Comparison of ENCODE assay signal across 8 mouse cellular contexts in genomic region chr13:113292975-113293706, GRCm38 (mm10). TPM values are rescaled to one million over a fixed set of nuclear protein-coding genes. Genes with fewer than 3 reads are reported as not detected.
A peak's percentile ranks its signal among the peaks of the same experiment; 100 is the strongest.
DNase-seq lines count a peak whose midpoint lies in the region; ATAC-seq lines count a peak whose summit lies in the region.

Gene BC067074 (plus strand): TSS chr13:113293159.

- WGBS in kidney, embryonic 14.5 days: under 1% methylated on average over 67 of the region's 75 CpGs
- under 1% methylated on average over 71 of the region's 75 CpGs for whole genome bisulfite sequencing in stomach, embryonic 15.5 days

- H3K9ac ChIP-seq in kidney, embryonic 14.5 days (ENCODE audit: low read depth, low read length): peak within 1 kb of the TSS; percentile 91
- H3K9ac ChIP-seq in stomach, embryonic 15.5 days: peak within 1 kb of the TSS; percentile 66

- peak within 1 kb of the TSS; percentile 88 for H3K4me2 ChIP-seq in kidney, embryonic 14.5 days (replicated peaks; ENCODE audit: low read depth, low read length)
- H3K4me2 ChIP-seq in stomach, embryonic 15.5 days: peak within 1 kb of the TSS; percentile 89

- H3K36me3 ChIP-seq in kidney, embryonic 14.5 days (ENCODE audit: control insufficient read depth, insufficient read depth, low read length): no peaks in the 10 kb centered on the region
- no peaks in the 10 kb centered on the region for H3K36me3 ChIP-seq in stomach, embryonic 15.5 days

- no peaks in the 10 kb centered on the region for H3K4me1 ChIP-seq in kidney, embryonic 14.5 days (ENCODE audit: control insufficient read depth, insufficient read depth, low read length)
- 0 out of 2 replicates have a peak, but pooled peaks cover 2% of the 10 kb centered on the region for H3K4me1 ChIP-seq in stomach, embryonic 15.5 days

- DNase-seq in adrenal gland, adult 2 months: peak; percentile 28
- no peak for DNase-seq in adrenal gland, postnatal 4 days (ENCODE audit: low spot score in 2 of 2)
- peak; percentile 71 for DNase-seq in R1 (ENCODE audit: low read depth, low spot score)
- peak; percentile 60 for DNase-seq in forelimb bud, embryonic 11.5 days (ENCODE audit: low read depth, low spot score)
- DNase-seq in lung, postnatal 14 days: peak; percentile 47
- no peak for DNase-seq in cerebellum, postnatal 36 days

- no peaks in the 10 kb centered on the region for H3K9me3 ChIP-seq in kidney, embryonic 14.5 days (ENCODE audit: control insufficient read depth, low read length)
- no peaks in the 10 kb centered on the region for H3K9me3 ChIP-seq in stomach, embryonic 15.5 days

- ATAC-seq in kidney, embryonic 14.5 days (ENCODE audit: low FRiP score, low TSS enrichment): peak; percentile 83
- peak; percentile 71 for ATAC-seq in stomach, embryonic 15.5 days (ENCODE audit: insufficient read depth, low FRiP score, low read depth)

- H3K4me3 ChIP-seq in kidney, embryonic 14.5 days (ENCODE audit: low read length): peak within 1 kb of the TSS; percentile 76
- peak within 1 kb of the TSS; percentile 64 for H3K4me3 ChIP-seq in stomach, embryonic 15.5 days (replicated peaks)

- H3K27me3 ChIP-seq in kidney, embryonic 14.5 days (ENCODE audit: control insufficient read depth, insufficient read depth, low read length): no peaks in the 10 kb centered on the region
- H3K27me3 ChIP-seq in stomach, embryonic 15.5 days (replicated peaks): no peaks in the 10 kb centered on the region

- H3K27ac ChIP-seq in kidney, embryonic 14.5 days (ENCODE audit: low read depth, low read length): 0 out of 2 replicates have a peak within 1 kb of the TSS, but pooled peaks have one; percentile 17
- no peak within 1 kb of the TSS for H3K27ac ChIP-seq in stomach, embryonic 15.5 days

RNA-seq across cellular contexts. Expression of gene BC067074, which starts in this region (rescaled TPM):
- total RNA-seq in adrenal gland, adult 2 months (2021): under 1 TPM; 0.69 to 0.98 TPM
- 0.48 TPM in 2 replicates for polyA plus RNA-seq in adrenal gland, adult 2 months (2012; rRNA removed)
- 1 to 10 TPM; 3.9 to 5.7 TPM for total RNA-seq in adrenal gland, postnatal 4 days (2021)
- 3.4 and 6.1 TPM in 2 replicates for polyA plus RNA-seq in kidney, embryonic 14.5 days (2014; fragmentation: Nextera tagmentation; extraction: Ambion mirVana)
- polyA plus RNA-seq in stomach, embryonic 15.5 days (2015; fragmentation: Nextera tagmentation; extraction: Ambion mirVana): 3.5 and 5.0 TPM in 2 replicates

Comparison
In these comparisons a context has a peak if more than half of its experiments do, and no peak if none do; other contexts are left out.
1. Peak in DNase-seq in adrenal gland, adult 2 months; RNA of the gene not detected or under 1 TPM.
2. DNase-seq: peak in R1 (single experiment), forelimb bud, embryonic 11.5 days (single experiment) and lung, postnatal 14 days (single experiment); none in adrenal gland, postnatal 4 days (0 of 2) and cerebellum, postnatal 36 days (0 of 2).